ENCODE assay signal across 26 mouse cellular contexts in the genomic region with DNA sequence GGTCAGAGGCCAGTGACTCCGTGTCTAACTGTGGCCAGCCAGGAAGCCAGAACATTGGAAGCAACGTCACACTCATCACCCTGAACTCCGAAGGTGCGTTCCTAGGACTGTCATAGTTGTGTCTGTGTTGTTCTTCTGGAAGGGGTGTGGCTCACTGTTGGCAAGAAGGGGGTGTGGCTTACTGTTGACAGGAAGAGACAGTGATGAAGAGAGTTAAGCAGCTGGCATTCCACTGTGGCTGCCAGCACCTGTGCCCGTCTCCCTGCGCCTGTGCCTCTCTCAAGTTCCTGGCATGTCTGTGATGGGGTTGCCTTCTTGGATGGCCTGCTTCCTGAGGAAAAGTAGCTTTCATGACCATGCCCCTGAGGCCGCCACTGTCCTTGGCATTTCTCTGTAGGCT. TPM values are rescaled to one million over a fixed set of nuclear protein-coding genes. Genes with fewer than 3 reads are reported as not detected.
DNase-seq lines count a peak whose midpoint lies in the region.
"Had no signal": no experiment of that assay in that cellular context is flagged by ENCODE, and none has a peak within 500 bp of the region (broad histone marks: within the 10 kb centered on the region; RNA-seq: fewer than 3 reads in every experiment).

No protein-coding gene starts in this region.

- DNase-seq in gastrocnemius, adult 18-20 months (ENCODE audit: low spot score), result peak; percentile 51
- DNase-seq in gastrocnemius, postnatal 4 days (ENCODE audit: low spot score in 2 of 2), result no peak
- DNase-seq in thymus, postnatal 0 days (ENCODE audit: low spot score), result peak; percentile 11
- DNase-seq in thymus, postnatal 4 days, result no peak
- DNase-seq in gastrocnemius, postnatal 25 days, result peak; percentile 67
- DNase-seq in T-cell, adult 2 months (ENCODE audit: low spot score), result no peak
- no peak for DNase-seq in lung, postnatal 14 days
- DNase-seq: adrenal gland, adult 8-10 months; B cell, adult 2 months; cerebellum, adult 8-10 months; cerebellum, postnatal 25 days; embryo, embryonic 11 days; heart, postnatal 36 days; kidney, adult 9 months; kidney, postnatal 10 days; layer of hippocampus, postnatal 36 days; left cerebral cortex, postnatal 4 days; liver; lung, postnatal 36 days; thymus, postnatal 25 days had no signal

RNA-seq across cellular contexts. Expression of a gene that starts 42.1 kb away (rescaled TPM):
- total RNA-seq in gastrocnemius, adult 18-20 months (2021), result 1 to 10 TPM; 8.4 TPM
- total RNA-seq in gastrocnemius, postnatal 4 days (2021), result 10 to 100 TPM; 15.6 to 17.4 TPM
- 29.4 and 38.9 TPM in 2 replicates for polyA plus RNA-seq in thymus, postnatal 0 days (2015; fragmentation: Nextera tagmentation; extraction: Ambion mirVana)
- 10 to 100 TPM; 11.3 to 13.9 TPM for total RNA-seq in gastrocnemius, postnatal 25 days (2021)

RNA-seq across cellular contexts. Expression of a gene that starts 46.9 kb away (rescaled TPM):
- not detected for total RNA-seq in gastrocnemius, adult 18-20 months (2021)
- under 1 TPM in 1 of 2 experiments, not detected in 1; 0.44 TPM for total RNA-seq in gastrocnemius, postnatal 4 days (2021)
- polyA plus RNA-seq in thymus, postnatal 0 days (2015; fragmentation: Nextera tagmentation; extraction: Ambion mirVana), result 0.13 and 0.22 TPM in 2 replicates
- total RNA-seq in gastrocnemius, postnatal 25 days (2021), result not detected
- total RNA-seq: adrenal gland, adult 8-10 months; heart, adult 18-20 months; heart, postnatal 36 days; layer of hippocampus, postnatal 36 days; midbrain, postnatal 0 days had no signal
- polyA plus RNA-seq: embryonic facial prominence, embryonic 13.5 days; heart, embryonic 11.5 days; heart, embryonic 16.5 days; lung, embryonic 15.5 days had no signal

Comparison
In these comparisons a context has a peak if more than half of its experiments do, and no peak if none do; other contexts are left out.
1. DNase-seq: peak in gastrocnemius, adult 18-20 months (single experiment), thymus, postnatal 0 days (single experiment) and gastrocnemius, postnatal 25 days (single experiment); none in gastrocnemius, postnatal 4 days (0 of 2), thymus, postnatal 4 days (single experiment), T-cell, adult 2 months (single experiment) and lung, postnatal 14 days (single experiment).